ENCODE assay signal across 18 mouse cellular contexts in genomic region chr1:118494551-118494950, GRCm38 (mm10).
DNase-seq lines count a peak whose midpoint lies in the region; ATAC-seq and TF ChIP-seq lines count a peak whose summit lies in the region.
"Had no signal": no experiment of that assay in that cellular context is flagged by ENCODE, and none has a peak within 500 bp of the region (broad histone marks: within the 10 kb centered on the region; RNA-seq: fewer than 3 reads in every experiment).

No protein-coding gene starts in this region.

- 0 out of 2 replicates have a peak, but pooled peaks have one; percentile 3 for TF ChIP-seq CTCF in cerebellum, adult 2 months (IDR thresholded peaks at IDR 0.05; ENCODE audit: borderline replicate concordance, insufficient read depth, low read depth, low read length)
- no peak for TF ChIP-seq CTCF in testis, adult 2 months (IDR thresholded peaks at IDR 0.05; ENCODE audit: control insufficient read depth, insufficient read depth, insufficient replicate concordance, low read depth, low read length)
- TF ChIP-seq CTCF in stomach, postnatal 0 days (IDR thresholded peaks at IDR 0.05; ENCODE audit: low read depth) = no peak

- no peaks in the 10 kb centered on the region for H3K27me3 ChIP-seq in cerebellum, adult 2 months (ENCODE audit: control insufficient read depth, insufficient read depth, low read length)
- no peaks in the 10 kb centered on the region for H3K27me3 ChIP-seq in heart, embryonic 15.5 days
- H3K27me3 ChIP-seq in testis, adult 2 months (ENCODE audit: control insufficient read depth, insufficient read depth, low read length) = no peaks in the 10 kb centered on the region
- no peaks in the 10 kb centered on the region for H3K27me3 ChIP-seq in stomach, postnatal 0 days (ENCODE audit: control insufficient read depth, insufficient read depth, low read length)
- H3K27me3 ChIP-seq: neural tube, embryonic 13.5 days; Patski had no signal

- no peak for DNase-seq in cerebellum, adult 2 months
- no peak for DNase-seq in heart, postnatal 36 days
- DNase-seq in testis, postnatal 10 days (ENCODE audit: low spot score) = no peak
- DNase-seq in stomach, postnatal 0 days (ENCODE audit: low spot score) = peak; percentile 69
- no peak for DNase-seq in adrenal gland, postnatal 4 days (ENCODE audit: low spot score in 2 of 2)
- DNase-seq: adrenal gland, postnatal 36 days; gastrocnemius, postnatal 36 days; heart, postnatal 14 days; kidney, adult 18-20 months; kidney, postnatal 25 days; layer of hippocampus, adult 9-11 months; lung, postnatal 14 days had no signal

- intact Hi-C loops in heart, postnatal 36 days (cut with DNase I) = no loop called here

- peaks cover 20% of the 10 kb centered on the region for H3K36me3 ChIP-seq in heart, embryonic 15.5 days
- no peaks in the 10 kb centered on the region for H3K36me3 ChIP-seq in testis, adult 2 months (ENCODE audit: control insufficient read depth, insufficient read depth, low read length)
- H3K36me3 ChIP-seq in stomach, postnatal 0 days (ENCODE audit: control insufficient read depth, insufficient read depth, low read length) = peaks cover 5% of the 10 kb centered on the region

- no peak for TF ChIP-seq EP300 in stomach, postnatal 0 days (optimal IDR thresholded peaks at IDR 0.05)

- H3K4me2 ChIP-seq in heart, embryonic 15.5 days = no peak overlapping the region
- H3K4me2 ChIP-seq in stomach, postnatal 0 days (replicated peaks; ENCODE audit: low read depth) = no peak overlapping the region
- H3K4me2 ChIP-seq: neural tube, embryonic 13.5 days had no signal

- 0 out of 2 replicates have a peak overlapping the region, but pooled peaks have one; percentile 14 for H3K9ac ChIP-seq in heart, embryonic 15.5 days
- no peak overlapping the region for H3K9ac ChIP-seq in stomach, postnatal 0 days (ENCODE audit: low read length)
- H3K9ac ChIP-seq: liver, embryonic 14.5 days; neural tube, embryonic 13.5 days had no signal

- 0 out of 2 replicates have a peak, but pooled peaks cover 4% of the 10 kb centered on the region for H3K4me1 ChIP-seq in cerebellum, adult 2 months (ENCODE audit: control insufficient read depth, insufficient read depth, low read length)
- peaks cover 22% of the 10 kb centered on the region for H3K4me1 ChIP-seq in heart, embryonic 15.5 days (replicated peaks)
- H3K4me1 ChIP-seq in testis, adult 2 months (ENCODE audit: control insufficient read depth, insufficient read depth, low read length) = no peaks in the 10 kb centered on the region
- no peaks in the 10 kb centered on the region for H3K4me1 ChIP-seq in stomach, postnatal 0 days (replicated peaks; ENCODE audit: control insufficient read depth, insufficient read depth)

- no peak overlapping the region for H3K27ac ChIP-seq in cerebellum, adult 2 months (ENCODE audit: insufficient read depth, low read length)
- H3K27ac ChIP-seq in heart, embryonic 15.5 days = peak overlapping the region; percentile 1; the same call in 1 of the 2 replicates
- H3K27ac ChIP-seq in testis, adult 2 months (ENCODE audit: control insufficient read depth, insufficient read depth, low read depth, low read length) = 0 out of 2 replicates have a peak overlapping the region, but pooled peaks have one; percentile 5
- 0 out of 2 replicates have a peak overlapping the region, but pooled peaks have one; percentile 18 for H3K27ac ChIP-seq in stomach, postnatal 0 days (replicated peaks)
- H3K27ac ChIP-seq: liver, embryonic 14.5 days; neural tube, embryonic 13.5 days had no signal

- TF ChIP-seq POLR2A in cerebellum, adult 2 months (IDR thresholded peaks at IDR 0.05; ENCODE audit: borderline replicate concordance, insufficient read depth, low read length) = no peak
- TF ChIP-seq POLR2A in testis, adult 2 months (IDR thresholded peaks at IDR 0.05; ENCODE audit: control insufficient read depth, low read depth, low read length) = no peak

- WGBS in cerebellum, adult 2 months = 91% methylated on average over 9 of the region's 9 CpGs
- WGBS in heart, embryonic 15.5 days = 93% methylated on average over 9 of the region's 9 CpGs
- WGBS in stomach, postnatal 0 days = 90% methylated on average over 9 of the region's 9 CpGs

- H3K9me3 ChIP-seq in heart, embryonic 15.5 days (replicated peaks) = no peaks in the 10 kb centered on the region
- H3K9me3 ChIP-seq in stomach, postnatal 0 days (ENCODE audit: control insufficient read depth, low read length) = no peaks in the 10 kb centered on the region
- H3K9me3 ChIP-seq: neural tube, embryonic 13.5 days had no signal

- ATAC-seq in cerebellum, adult (ENCODE audit: insufficient number of reproducible peaks, low FRiP score, low TSS enrichment) = no peak
- no peak for ATAC-seq in heart, embryonic 15.5 days (replicated peaks; ENCODE audit: insufficient number of reproducible peaks, insufficient read depth, low FRiP score, low read depth)
- ATAC-seq in stomach, postnatal 0 days (ENCODE audit: low FRiP score, low TSS enrichment) = peak; percentile 88
- ATAC-seq: Patski had no signal

- no peak overlapping the region for H3K4me3 ChIP-seq in cerebellum, adult 2 months (replicated peaks; ENCODE audit: insufficient read depth, low read depth, low read length)
- no peak overlapping the region for H3K4me3 ChIP-seq in heart, embryonic 15.5 days
- H3K4me3 ChIP-seq in testis, adult 2 months (ENCODE audit: control insufficient read depth, low read depth, low read length) = no peak overlapping the region; the same call in none of the 2 replicates
- no peak overlapping the region for H3K4me3 ChIP-seq in stomach, postnatal 0 days (ENCODE audit: low read depth, low read length)
- H3K4me3 ChIP-seq: neural tube, embryonic 13.5 days had no signal
